Mouse (Mus musculus) kidney, embryonic 14.5 days (tissue): Measurements from ENCODE around the gene S100a16. TPM values are rescaled to one million over a fixed set of nuclear protein-coding genes. Genes with fewer than 3 reads are reported as not detected.

Experiments
- ATAC-seq: fragments of 200-750 bp; cut with Nextera tagmentation; 2 replicates; pipeline ENCODE4 v1.8.0; 2017; ENCODE audit warnings: moderate number of reproducible peaks, mild to moderate bottlenecking, moderate TSS enrichment, moderate library complexity; ENCODE audit not compliant: low FRiP score, low TSS enrichment
- H3K27ac ChIP-seq: fragments of 300-500 bp; sonication (generic); 2 replicates; pipeline ENCODE4 v1.5.1; 2014; ENCODE audit warnings: low read depth, mild to moderate bottlenecking, low read length, moderate library complexity, mixed read lengths
- H3K27me3 ChIP-seq: fragments of 300-500 bp; sonication (generic); 2 replicates; pipeline ENCODE4 v1.6.1; 2014; ENCODE audit warnings: mild to moderate bottlenecking, low read length; ENCODE audit not compliant: control insufficient read depth, insufficient read depth
- H3K36me3 ChIP-seq: fragments of 300-500 bp; sonication (generic); 2 replicates; pipeline ENCODE4 v1.6.1; 2014; ENCODE audit warnings: low read length, mixed read lengths; ENCODE audit not compliant: control insufficient read depth, insufficient read depth
- H3K4me1 ChIP-seq: fragments of 300-500 bp; sonication (generic); 2 replicates; pipeline ENCODE4 v1.6.1; 2014; ENCODE audit warnings: low read length, mixed read lengths; ENCODE audit not compliant: control insufficient read depth, insufficient read depth
- H3K4me2 ChIP-seq: fragments of 300-500 bp; sonication (generic); replicated peaks from 2 replicates; pipeline ENCODE4 v1.6.1; 2014; ENCODE audit warnings: low read depth, mild to moderate bottlenecking, low read length
- H3K4me3 ChIP-seq: fragments of 300-500 bp; sonication (generic); 2 replicates; pipeline ENCODE4 v1.5.1; 2014; ENCODE audit warnings: mild to moderate bottlenecking, low read length
- H3K9ac ChIP-seq: fragments of 300-500 bp; sonication (generic); 2 replicates; pipeline ENCODE4 v1.6.1; 2014; ENCODE audit warnings: low read depth, mild to moderate bottlenecking, low read length, moderate library complexity
- H3K9me3 ChIP-seq: fragments of 300-500 bp; sonication (generic); 2 replicates; pipeline ENCODE4 v1.6.1; 2016; ENCODE audit warnings: low read length; ENCODE audit not compliant: control insufficient read depth
- WGBS: fragments of 180-500 bp; shearing (Covaris S2); extraction: QIAGEN DNeasy Blood & Tissue Kit; methylation state at CpG from one replicate; pipeline ENCODE4 v1.1.7; 2014; 5-methylcytosine and 5-hydroxymethylcytosine counted together
- polyA plus RNA-seq: library from polyadenylated mRNA; unstranded; fragments of >200 nt; fragmentation: Nextera tagmentation; extraction: Ambion mirVana; gene quantifications from 2 replicates; pipeline ENCODE4 v1.2.1, GENCODE M21; 2014

Gene S100a16
- polyA plus RNA-seq, 1 experiment from 2014 or later = 175 TPM

DNA sequence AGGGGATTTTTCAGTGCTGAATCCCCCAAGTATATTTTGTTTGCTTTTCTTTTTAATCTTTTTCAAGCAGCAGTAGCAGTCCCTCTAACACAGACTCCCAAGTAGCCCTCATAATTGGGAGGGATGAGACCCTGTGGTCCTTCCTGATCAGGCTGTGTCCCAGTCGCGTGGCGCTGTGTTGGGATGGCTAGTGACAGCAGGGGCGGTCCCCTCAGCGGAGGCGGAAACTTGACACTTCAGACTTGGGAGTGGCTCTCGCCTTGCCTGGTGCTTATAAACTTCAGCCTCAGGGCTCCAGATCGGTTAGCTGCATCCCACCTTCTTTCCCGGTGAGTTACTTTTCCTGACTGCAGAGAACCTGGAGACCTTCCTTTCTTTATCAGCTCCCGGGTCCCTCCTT is 22.4 kb upstream of the S100a16 start:
- WGBS = 0% methylated on average over 10 of the region's 10 CpGs
- no peaks in the 10 kb centered on the region for H3K9me3 ChIP-seq
- peak overlapping the region; percentile 39 for H3K4me3 ChIP-seq
- H3K4me2 ChIP-seq = peak overlapping the region; percentile 82
- H3K27me3 ChIP-seq = no peaks in the 10 kb centered on the region
- peaks cover 8% of the 10 kb centered on the region for H3K4me1 ChIP-seq
- no peaks in the 10 kb centered on the region for H3K36me3 ChIP-seq
- H3K27ac ChIP-seq = no peak overlapping the region
- peak overlapping the region; percentile 52; the same call in 1 of the 2 replicates for H3K9ac ChIP-seq
- peak; percentile 80 for ATAC-seq

DNA sequence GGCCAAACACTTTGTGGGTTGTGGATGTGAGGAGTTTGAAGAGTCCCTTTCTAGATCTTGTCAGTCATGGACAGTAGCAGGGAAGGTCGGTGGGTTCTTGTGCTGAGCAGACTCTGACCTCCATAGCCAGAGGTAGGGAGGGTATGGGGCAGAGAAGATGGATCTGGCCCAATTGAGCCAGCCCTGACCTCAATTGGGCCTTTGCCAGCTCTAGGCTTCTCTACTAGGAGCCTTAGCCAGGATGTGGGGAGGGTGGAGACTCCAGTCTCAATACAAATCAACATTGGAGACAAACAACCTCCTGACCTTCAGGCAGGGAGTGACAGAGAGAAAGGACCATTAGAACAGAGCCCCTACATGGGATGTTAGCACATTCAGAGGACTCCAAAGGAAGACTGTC is 21.8 kb upstream of the S100a16 start:
- Histone ChIP-seq H3K27ac (no peak overlapping the region), H3K4me1 (peaks cover 8% of the 10 kb centered on the region), H3K9me3 (no peaks in the 10 kb centered on the region), H3K9ac (peak overlapping the region; percentile 52; the same call in 1 of the 2 replicates), H3K27me3 (no peaks in the 10 kb centered on the region), H3K4me3 (peak overlapping the region; percentile 39), H3K4me2 (peak overlapping the region; percentile 82), H3K36me3 (no peaks in the 10 kb centered on the region)
- 47% methylated on average over 1 of the region's 1 CpGs for WGBS
- no peak for ATAC-seq

DNA sequence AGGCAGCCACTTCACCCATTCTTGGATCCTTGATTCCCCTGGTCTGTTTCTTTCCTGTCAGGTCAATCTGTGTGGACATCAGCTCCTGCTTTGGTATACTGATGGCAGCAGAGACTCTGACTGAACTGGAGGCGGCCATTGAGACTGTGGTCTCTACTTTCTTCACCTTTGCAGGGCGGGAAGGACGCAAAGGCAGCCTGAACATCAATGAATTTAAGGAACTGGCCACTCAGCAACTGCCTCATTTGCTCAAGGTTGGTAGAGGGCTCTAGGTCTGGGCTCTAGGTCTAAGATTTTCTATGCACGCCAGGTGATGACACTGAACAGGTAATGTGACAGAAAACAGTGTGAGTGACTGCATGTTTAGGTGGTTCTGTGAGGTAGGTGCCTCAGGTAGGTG is 21.3 kb upstream of the S100a16 start:
- Histone ChIP-seq H3K4me2 (peak overlapping the region; percentile 82; the same call in 1 of the 2 replicates), H3K36me3 (no peaks in the 10 kb centered on the region), H3K9me3 (no peaks in the 10 kb centered on the region), H3K27ac (no peak overlapping the region), H3K27me3 (no peaks in the 10 kb centered on the region), H3K4me3 (no peak overlapping the region), H3K9ac (no peak overlapping the region), H3K4me1 (peaks cover 8% of the 10 kb centered on the region)
- no peak for ATAC-seq
- 94% methylated on average over 4 of the region's 4 CpGs for WGBS

DNA sequence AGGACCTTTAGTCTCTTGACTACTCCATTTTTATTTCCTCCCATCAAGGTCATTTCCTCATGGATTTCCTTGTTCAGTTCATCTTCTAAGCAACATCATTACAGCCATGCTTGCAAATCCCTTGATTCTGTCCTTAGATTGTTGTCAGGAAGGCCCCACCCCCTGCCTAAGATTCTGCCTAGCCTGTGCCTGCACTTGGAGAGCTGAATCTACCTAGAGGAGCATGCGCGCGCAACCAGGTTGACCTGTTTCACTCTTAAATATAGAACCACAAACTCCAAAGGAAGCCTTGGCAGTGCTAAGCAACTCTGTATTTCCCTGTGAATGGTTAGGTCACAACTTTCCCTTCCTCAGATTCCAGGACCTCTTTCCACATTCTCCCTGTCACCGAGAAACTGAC is 19.3 kb upstream of the S100a16 start:
- Histone ChIP-seq H3K4me1 (peaks cover 8% of the 10 kb centered on the region), H3K36me3 (no peaks in the 10 kb centered on the region), H3K9ac (no peak overlapping the region), H3K27ac (no peak overlapping the region), H3K27me3 (no peaks in the 10 kb centered on the region), H3K9me3 (no peaks in the 10 kb centered on the region), H3K4me2 (no peak overlapping the region), H3K4me3 (no peak overlapping the region)
- 77% methylated on average over 4 of the region's 4 CpGs for WGBS
- no peak for ATAC-seq

DNA sequence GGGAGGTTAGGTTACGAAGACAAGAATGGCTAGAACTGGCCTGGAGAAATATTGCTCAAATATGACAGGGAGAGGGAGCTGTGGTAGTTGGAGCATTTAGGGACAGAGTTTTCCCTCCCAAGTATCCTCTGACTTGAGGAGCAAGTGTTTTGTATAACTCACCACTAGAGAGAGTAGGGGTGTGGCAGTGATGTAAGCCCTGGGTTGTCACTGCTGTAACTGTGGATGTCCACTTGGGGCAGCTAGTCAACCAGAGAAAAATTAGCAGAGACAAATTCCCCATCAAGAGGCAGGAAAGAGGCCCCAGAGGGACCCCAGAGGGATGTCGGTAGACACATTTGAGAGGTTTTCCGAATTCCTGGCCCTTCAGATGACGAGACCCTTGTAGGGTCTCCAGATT is 11.6 kb upstream of the S100a16 start:
- peak; percentile 48 for ATAC-seq
- Histone ChIP-seq H3K9ac (no peak overlapping the region), H3K27me3 (no peaks in the 10 kb centered on the region), H3K4me2 (no peak overlapping the region), H3K27ac (no peak overlapping the region), H3K36me3 (no peaks in the 10 kb centered on the region), H3K4me1 (no peaks in the 10 kb centered on the region), H3K9me3 (no peaks in the 10 kb centered on the region), H3K4me3 (no peak overlapping the region)
- WGBS = 71% methylated on average over 4 of the region's 4 CpGs

DNA sequence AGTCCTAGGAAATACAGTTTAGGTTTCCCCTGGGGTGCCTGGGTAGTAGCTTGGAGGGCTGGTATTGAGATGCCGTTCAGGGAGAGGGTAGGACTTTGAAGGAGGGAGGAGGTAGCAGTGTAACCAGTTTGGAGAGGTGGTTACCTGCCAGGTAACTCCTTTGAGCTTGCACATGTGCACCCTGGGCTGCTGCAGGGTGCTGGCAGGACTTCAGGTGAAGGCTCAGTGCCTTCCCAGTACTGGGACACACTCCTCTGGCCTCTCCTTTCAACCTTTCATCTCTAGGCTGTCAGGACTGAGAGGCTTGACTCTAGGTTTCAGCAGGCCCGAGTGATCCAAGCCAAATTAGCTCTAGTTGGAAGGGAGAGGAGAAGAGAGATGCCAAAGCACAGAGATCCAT is 11.0 kb upstream of the S100a16 start:
- H3K4me1 ChIP-seq = no peaks in the 10 kb centered on the region
- H3K4me3 ChIP-seq = no peak overlapping the region
- peak; percentile 25; the same call in 1 of the 2 replicates for ATAC-seq
- no peaks in the 10 kb centered on the region for H3K9me3 ChIP-seq
- no peak overlapping the region for H3K27ac ChIP-seq
- no peak overlapping the region for H3K4me2 ChIP-seq
- WGBS = 67% methylated on average over 2 of the region's 2 CpGs
- no peaks in the 10 kb centered on the region for H3K27me3 ChIP-seq
- H3K36me3 ChIP-seq = no peaks in the 10 kb centered on the region
- H3K9ac ChIP-seq = no peak overlapping the region

DNA sequence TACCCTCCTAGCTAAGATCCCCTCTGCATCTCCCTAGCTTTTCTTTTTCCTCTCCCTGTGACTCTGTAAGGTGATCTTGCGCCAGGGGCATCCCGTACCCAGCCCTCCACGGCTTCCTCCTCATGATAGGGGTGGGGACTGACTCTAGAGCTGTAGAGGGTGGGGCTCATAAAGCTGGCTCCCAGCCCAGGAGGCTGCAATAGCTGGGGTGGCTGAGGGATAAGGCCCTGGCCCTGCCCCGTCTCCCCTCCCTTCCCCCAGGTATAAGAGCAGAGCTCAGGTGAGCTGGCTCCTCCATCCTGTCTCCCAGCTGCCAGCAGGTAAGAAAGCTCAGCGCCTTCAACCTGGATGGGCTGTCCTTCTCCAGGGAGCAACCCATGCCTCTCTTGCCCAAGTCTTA is 10.5 kb upstream of the S100a16 start, which contains the start of gene S100a14:
TSS of gene S100a14 (plus strand) at position 277 of the 400 bp plus-strand sequence.
- H3K4me1 ChIP-seq = no peaks in the 10 kb centered on the region
- WGBS = 49% methylated on average over 5 of the region's 5 CpGs
- H3K9me3 ChIP-seq = no peaks in the 10 kb centered on the region
- H3K27ac ChIP-seq = no peak within 1 kb of the TSS
- no peak within 1 kb of the TSS for H3K4me2 ChIP-seq
- no peaks in the 10 kb centered on the region for H3K36me3 ChIP-seq
- H3K9ac ChIP-seq = no peak within 1 kb of the TSS
- no peak; the same call in 1 of the 2 replicates for ATAC-seq
- H3K4me3 ChIP-seq = no peak within 1 kb of the TSS
- H3K27me3 ChIP-seq = no peaks in the 10 kb centered on the region

DNA sequence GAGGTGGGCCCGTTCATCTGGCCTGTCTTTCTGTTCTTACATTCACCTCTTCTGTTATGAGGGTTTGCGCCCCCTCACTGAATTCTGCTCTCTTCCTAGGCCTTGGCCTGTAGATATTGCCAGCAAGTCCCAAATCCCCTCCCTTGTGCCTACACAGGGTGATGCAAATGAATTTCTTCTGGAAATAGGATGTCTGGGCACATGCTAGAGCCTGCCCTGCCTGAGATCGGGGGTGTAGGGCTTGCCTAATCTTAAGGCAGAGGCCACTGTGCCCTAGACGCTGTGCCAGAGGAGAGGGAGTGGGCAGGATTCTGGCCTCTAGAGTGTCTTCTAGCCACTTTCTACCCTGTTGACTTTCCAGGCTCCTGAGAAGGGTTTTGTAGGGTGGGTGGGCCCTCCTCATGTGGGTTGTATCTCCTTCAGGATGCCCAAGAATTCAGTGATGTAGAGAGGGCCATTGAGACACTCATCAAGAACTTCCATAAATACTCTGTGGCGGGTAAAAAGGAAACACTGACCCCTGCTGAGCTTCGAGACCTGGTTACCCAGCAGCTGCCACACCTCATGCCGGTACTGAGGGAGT is 9.7 kb upstream of the S100a16 start:
- H3K9me3 ChIP-seq = no peaks in the 10 kb centered on the region
- H3K27ac ChIP-seq = no peak overlapping the region
- no peak for ATAC-seq
- 81% methylated on average over 7 of the region's 7 CpGs for WGBS
- no peaks in the 10 kb centered on the region for H3K27me3 ChIP-seq
- no peak overlapping the region for H3K4me3 ChIP-seq
- H3K4me1 ChIP-seq = no peaks in the 10 kb centered on the region
- H3K4me2 ChIP-seq = no peak overlapping the region
- no peaks in the 10 kb centered on the region for H3K36me3 ChIP-seq
- H3K9ac ChIP-seq = no peak overlapping the region

DNA sequence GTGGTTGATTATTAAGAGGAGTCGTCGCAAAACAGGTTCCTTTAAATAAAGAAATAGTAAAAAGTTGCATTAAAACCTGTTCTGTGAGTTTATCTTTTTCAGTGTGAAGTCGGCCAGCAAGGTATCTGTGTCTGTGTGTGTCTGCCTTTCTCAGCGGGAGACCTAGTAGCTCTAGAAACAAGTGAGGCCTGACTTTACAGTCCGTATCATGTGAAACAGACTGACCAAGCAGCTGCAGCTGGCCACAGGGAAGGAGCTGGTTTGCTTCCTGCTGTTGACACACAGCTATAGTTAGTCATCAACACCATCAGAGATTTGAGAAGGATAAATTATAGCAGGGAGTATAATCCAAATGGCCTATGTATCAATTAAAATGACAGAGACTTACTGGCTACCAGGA is 5.3 kb upstream of the S100a16 start:
- Histone ChIP-seq H3K9ac (no peak overlapping the region), H3K27ac (no peak overlapping the region), H3K27me3 (no peaks in the 10 kb centered on the region), H3K9me3 (no peaks in the 10 kb centered on the region), H3K4me2 (no peak overlapping the region), H3K36me3 (no peaks in the 10 kb centered on the region), H3K4me3 (no peak overlapping the region), H3K4me1 (no peaks in the 10 kb centered on the region)
- 62% methylated on average over 5 of the region's 5 CpGs for WGBS
- ATAC-seq = no peak
